Mouse (Mus musculus): ENCODE data around the gene Gripap1. TPM values are rescaled to one million over a fixed set of nuclear protein-coding genes. Genes with fewer than 3 reads are reported as not detected.
A peak's percentile ranks its signal among the peaks of the same experiment; 100 is the strongest.

The Gripap1 gene
- total RNA-seq, 1 experiment from 2014 or later, result 293 TPM

DNA sequence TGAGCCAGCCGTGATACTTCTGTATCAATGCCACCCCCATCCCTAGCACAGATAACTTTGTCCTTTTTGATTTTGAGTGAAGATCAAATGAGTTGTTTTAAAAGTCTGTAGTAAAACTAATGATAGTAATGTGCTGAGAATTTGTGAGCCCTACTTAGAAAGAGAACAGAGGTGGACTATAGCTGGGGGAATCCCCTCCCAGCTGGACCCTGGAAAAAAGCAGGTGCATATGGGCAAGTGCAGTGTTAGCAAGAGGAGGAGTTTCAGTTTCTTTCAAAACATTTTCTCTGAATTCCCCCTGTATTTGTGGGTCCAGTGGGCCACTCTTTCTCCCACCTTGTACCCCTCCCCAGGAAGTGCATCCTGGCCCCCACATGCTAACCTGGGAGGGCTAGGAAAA lies 73.6 kb downstream of the Gripap1 start:
- ATAC-seq (ENCODE audit: extremely low read depth, insufficient number of reproducible peaks, low FRiP score, poor library complexity, severe bottlenecking), result no peak

DNA sequence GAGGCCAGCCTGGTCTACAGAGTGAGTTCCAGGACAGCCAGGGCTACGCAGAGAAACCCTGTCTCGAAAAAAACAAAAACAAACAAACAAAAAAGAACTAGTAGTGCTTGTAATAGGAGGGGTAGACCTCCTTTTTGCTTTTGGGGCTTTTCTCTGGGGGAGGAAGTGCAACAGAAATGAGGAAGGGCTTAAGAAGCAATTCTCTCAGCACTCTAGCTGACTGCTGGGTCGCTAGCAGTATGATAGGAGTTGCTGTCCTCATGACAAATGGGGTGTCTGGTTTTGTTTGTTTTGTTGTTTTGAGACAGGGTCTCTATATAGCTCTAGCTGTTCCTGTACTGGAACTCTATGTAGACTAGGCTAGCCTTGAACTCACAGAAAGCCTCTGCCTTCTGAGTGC lies 75.0 kb downstream of the Gripap1 start:
- ATAC-seq (ENCODE audit: extremely low read depth, insufficient number of reproducible peaks, low FRiP score, poor library complexity, severe bottlenecking), result peak; percentile 46; the same call in 1 of the 2 replicates

- ATAC-seq (ENCODE audit: extremely low read depth, insufficient number of reproducible peaks, low FRiP score, poor library complexity, severe bottlenecking), result peak; percentile 23; the same call in 1 of the 2 replicates
Observed at GRCm38 (mm10) chrX:7865343-7865742, 75.8 kb downstream of the Gripap1 start.

DNA sequence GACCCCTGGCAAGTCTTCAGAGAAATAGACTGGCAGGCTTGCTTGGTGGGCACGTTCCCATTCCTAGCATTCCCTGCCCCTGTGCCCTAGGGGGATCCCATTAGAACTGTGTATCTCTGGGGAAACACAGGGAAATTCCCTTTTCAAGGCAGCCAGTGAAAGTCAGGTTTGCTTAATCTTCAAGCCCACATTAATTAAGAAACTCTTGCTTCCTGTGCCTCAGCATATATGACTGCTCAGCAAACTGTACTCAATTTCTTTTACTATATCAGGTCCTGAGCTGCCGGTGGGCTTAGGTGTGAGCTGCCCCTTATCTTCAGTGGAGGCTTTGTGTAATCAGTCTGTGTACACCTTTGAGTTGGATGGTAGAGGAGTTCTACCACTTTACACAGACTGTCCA lies 76.2 kb downstream of the Gripap1 start:
- ATAC-seq (ENCODE audit: extremely low read depth, insufficient number of reproducible peaks, low FRiP score, poor library complexity, severe bottlenecking), result no peak

- no peak for ATAC-seq (ENCODE audit: extremely low read depth, insufficient number of reproducible peaks, low FRiP score, poor library complexity, severe bottlenecking)
Observed at GRCm38 (mm10) chrX:7867141-7867540, 77.6 kb downstream of the Gripap1 start.

DNA sequence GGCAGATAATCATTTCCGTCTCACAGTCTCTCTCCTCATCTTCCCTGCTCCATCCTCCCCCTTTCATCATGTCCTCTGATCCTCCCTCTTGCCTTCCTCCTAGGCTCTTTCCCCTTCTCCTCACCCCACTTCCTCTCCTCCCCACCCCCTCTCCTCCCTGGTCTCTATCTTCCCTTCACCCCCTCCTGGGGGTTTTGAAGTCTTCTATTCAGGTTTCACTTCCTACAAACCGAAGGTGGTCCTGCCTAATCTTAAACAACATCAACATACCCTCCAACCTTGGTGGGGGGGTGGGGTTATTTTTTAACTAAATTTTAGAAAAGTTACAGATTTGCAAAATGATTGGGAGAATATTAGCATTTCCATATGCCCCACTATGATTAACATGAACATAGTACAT lies 78.9 kb downstream of the Gripap1 start:
- no peak for ATAC-seq (ENCODE audit: extremely low read depth, insufficient number of reproducible peaks, low FRiP score, poor library complexity, severe bottlenecking)

DNA sequence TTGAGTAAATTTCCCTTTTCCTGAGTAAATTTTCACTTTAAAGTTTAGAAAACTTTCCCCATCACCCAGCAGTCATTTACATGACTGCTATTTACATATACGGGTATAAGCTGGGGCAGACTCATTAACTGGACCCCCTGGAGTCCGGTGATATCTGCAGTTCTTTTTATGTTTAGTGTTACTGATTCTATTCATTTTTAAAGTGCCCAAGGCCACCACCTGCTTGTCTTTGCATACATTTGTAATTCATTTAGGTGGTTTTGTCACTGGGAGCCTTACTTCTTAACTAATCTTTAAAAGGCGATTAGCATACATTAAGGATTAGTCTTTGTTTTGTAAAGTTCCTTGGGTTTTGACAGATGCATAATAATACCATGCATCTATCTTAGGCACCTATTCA lies 80.3 kb downstream of the Gripap1 start:
- no peak for ATAC-seq (ENCODE audit: extremely low read depth, insufficient number of reproducible peaks, low FRiP score, poor library complexity, severe bottlenecking)

Other genes starting within 250 kb of the Gripap1 start
- gene Foxp3, start 216.1 kb upstream of the Gripap1 start, total RNA-seq (2017), result 0.61 and 1.5 TPM in 2 replicates
- 2.1 and 2.6 TPM in 2 replicates for gene Ppp1r3f, start 215.5 kb upstream of the Gripap1 start, total RNA-seq (2017)
- 11.5 and 17.5 TPM in 2 replicates for gene Ccdc22, start 184.2 kb upstream of the Gripap1 start, total RNA-seq (2017)
- gene Cacna1f, start 182.7 kb upstream of the Gripap1 start, total RNA-seq (2017), result not detected in 2 replicates
- gene Syp, start 151.3 kb upstream of the Gripap1 start, total RNA-seq (2017), result 0.93 and 1.8 TPM in 2 replicates
- 37.0 and 40.0 TPM in 2 replicates for gene Prickle3, start 132.5 kb upstream of the Gripap1 start, total RNA-seq (2017)
- 137 and 138 TPM in 2 replicates for gene Plp2, start 118.4 kb upstream of the Gripap1 start, total RNA-seq (2017)
- gene Magix, start 108.5 kb upstream of the Gripap1 start, total RNA-seq (2017), result 1.4 TPM in 1 of 2 replicates, not detected in the other
- gene Gpkow, start 92.6 kb upstream of the Gripap1 start, total RNA-seq (2017), result 67.2 and 69.5 TPM in 2 replicates
- 80.8 and 86.0 TPM in 2 replicates for gene Wdr45, start 75.4 kb upstream of the Gripap1 start, total RNA-seq (2017)
- gene Gm45208, start 67.5 kb upstream of the Gripap1 start, total RNA-seq (2017), result 3.0 TPM in 1 of 2 replicates, not detected in the other
- gene Praf2, start 61.3 kb upstream of the Gripap1 start, total RNA-seq (2017), result 4.4 and 7.1 TPM in 2 replicates
- 2.7 TPM in 1 of 2 replicates, not detected in the other for gene Ccdc120, start 38.9 kb upstream of the Gripap1 start, total RNA-seq (2017)
- gene Tfe3, start 27.2 kb upstream of the Gripap1 start, total RNA-seq (2017), result 30.7 and 40.0 TPM in 2 replicates
- gene Kcnd1, start 32.5 kb downstream of the Gripap1 start, total RNA-seq (2017), result 2.2 and 2.6 TPM in 2 replicates
- 200 and 206 TPM in 2 replicates for gene Otud5, start 51.6 kb downstream of the Gripap1 start, total RNA-seq (2017)
- gene Pim2, start 88.5 kb downstream of the Gripap1 start, total RNA-seq (2017), result 9.3 and 9.5 TPM in 2 replicates
- 23.4 and 25.0 TPM in 2 replicates for gene Slc35a2, start 94.3 kb downstream of the Gripap1 start, total RNA-seq (2017)
- 190 and 213 TPM in 2 replicates for gene Pqbp1, start 109.5 kb downstream of the Gripap1 start, total RNA-seq (2017)
- gene Timm17b, start 109.6 kb downstream of the Gripap1 start, total RNA-seq (2017), result 33.0 and 43.4 TPM in 2 replicates
- not detected in 2 replicates for gene Gm10491, start 118.1 kb downstream of the Gripap1 start, total RNA-seq (2017)
- 1.9 TPM in 1 of 2 replicates, not detected in the other for gene Gm10490, start 119.8 kb downstream of the Gripap1 start, total RNA-seq (2017)
- gene Pcsk1n, start 130.1 kb downstream of the Gripap1 start, total RNA-seq (2017), result not detected in 2 replicates
- gene Eras, start 138.8 kb downstream of the Gripap1 start, total RNA-seq (2017), result not detected in 2 replicates
- gene Hdac6, start 158.1 kb downstream of the Gripap1 start, total RNA-seq (2017), result 6.4 and 9.7 TPM in 2 replicates
- gene Gata1, start 188.3 kb downstream of the Gripap1 start, total RNA-seq (2017), result 1.4 and 2.0 TPM in 2 replicates
- gene Glod5, start 228.7 kb downstream of the Gripap1 start, total RNA-seq (2017), result not detected in 2 replicates

All from neutrophil, adult 5-6 weeks (primary cell).